Mouse (Mus musculus) ES-E14 (cell line): ENCODE data around the gene Fdx1l. TPM values are rescaled to one million over a fixed set of nuclear protein-coding genes. Genes with fewer than 3 reads are reported as not detected.
A peak's percentile ranks its signal among the peaks of the same experiment; 100 is the strongest.

Experiments used
- DNase-seq: peaks from one replicate; pipeline ENCODE4 v3.0.0-alpha.2; 2013; ENCODE audit warnings: low read depth, low spot score
- H3K27ac ChIP-seq: 2 replicates; pipeline ENCODE4 v1.5.1; 2012; ENCODE audit warnings: low read depth, mild to moderate bottlenecking, low read length, moderate library complexity, mixed read lengths; ENCODE audit not compliant: poor library complexity, insufficient read depth, severe bottlenecking
- H3K36me3 ChIP-seq: 2 replicates; pipeline ENCODE4 v1.6.1; 2012; ENCODE audit warnings: mild to moderate bottlenecking, low read length, moderate library complexity, mixed read lengths; ENCODE audit not compliant: control insufficient read depth, poor library complexity, insufficient read depth, severe bottlenecking
- H3K4me1 ChIP-seq, 2 experiments: fragments of 150-350 bp in 1 of 2; sonication (generic) in 1 of 2; 2 replicates each; pipeline ENCODE4 v1.6.1; 2012; ENCODE audit warnings: low read length in 2 of 2, mild to moderate bottlenecking in 1 of 2, mixed read lengths in 1 of 2; ENCODE audit not compliant: control insufficient read depth in 2 of 2, insufficient read depth in 2 of 2, poor library complexity in 1 of 2
- H3K4me3 ChIP-seq, 2 experiments: fragments of 150-350 bp in 1 of 2; sonication (generic) in 1 of 2; 2 replicates each; pipeline ENCODE4 v1.5.1; 2012; ENCODE audit warnings: low read length in 2 of 2, low read depth in 1 of 2, mild to moderate bottlenecking in 1 of 2, mixed read lengths in 1 of 2; ENCODE audit not compliant: insufficient read depth in 1 of 2, poor library complexity in 1 of 2, severe bottlenecking in 1 of 2
- H3K9ac ChIP-seq: 2 replicates; pipeline ENCODE4 v1.6.1; 2012; ENCODE audit warnings: low read depth, mild to moderate bottlenecking, low read length, mixed read lengths; ENCODE audit not compliant: poor library complexity, insufficient read depth, severe bottlenecking
- H3K9me3 ChIP-seq: fragments of 150-350 bp; sonication (generic); 2 replicates; pipeline ENCODE4 v1.6.1; 2012; ENCODE audit warnings: low read depth, mild to moderate bottlenecking, low read length; ENCODE audit not compliant: control insufficient read depth, insufficient read depth
- CHD2 ChIP-seq: IDR thresholded peaks from 2 replicates; pipeline ENCODE4 v1.6.1; 2014; ENCODE audit warnings: mild to moderate bottlenecking, low read depth, low read length, inconsistent platforms
- HCFC1 ChIP-seq: IDR thresholded peaks from 2 replicates; pipeline ENCODE4 v1.6.1; 2012; ENCODE audit warnings: low read length, inconsistent platforms, borderline replicate concordance; ENCODE audit not compliant: insufficient read depth
- MAFK ChIP-seq: IDR thresholded peaks from 2 replicates; pipeline ENCODE4 v1.6.1; 2014; ENCODE audit warnings: mild to moderate bottlenecking, low read depth, low read length, inconsistent platforms; ENCODE audit not compliant: insufficient read depth
- ZC3H11A ChIP-seq: IDR thresholded peaks from 2 replicates; pipeline ENCODE4 v1.6.1; 2012; ENCODE audit warnings: low read depth, mild to moderate bottlenecking, inconsistent platforms, low read length, borderline replicate concordance
- ZNF384 ChIP-seq: IDR thresholded peaks from 2 replicates; pipeline ENCODE4 v1.6.1; 2012; ENCODE audit warnings: low read depth, low read length, inconsistent platforms
- in situ Hi-C, 2 experiments: fragments of 600-800 bp; cut with MboI; formaldehyde crosslinking; loops; one replicate each; pipeline ENCODE4 v1.15.1; 2025; ENCODE audit warnings: low sequenced_read_pairs in 2 of 2, inconsistent platforms in 1 of 2; ENCODE audit not compliant: unreplicated experiment in 2 of 2
- total RNA-seq: library from RNA; depleted of rRNA; stranded (reverse); fragments of 300-350 nt; gene quantifications from 2 replicates; pipeline ENCODE4 v1.2.3, GENCODE M21; 2012

Gene Fdx1l
- total RNA-seq, 1 experiment, result 46.0 TPM

GRCm38 (mm10) chr9:21091707-21092320 is 18.4 kb upstream of the Fdx1l start, which contains the start of the genes Gm38431 and Raver1:
TSS of gene Gm38431 (minus strand) at chr9:21091997.
TSS of gene Raver1 (minus strand) at chr9:21092008.
- TF ChIP-seq ZNF384, result no peak
- peak; percentile 73; the same call in 1 of the 2 replicates for TF ChIP-seq HCFC1
- TF ChIP-seq CHD2, result peak; percentile 82
- TF ChIP-seq ZC3H11A, result no peak
- TF ChIP-seq MAFK, result no peak
- H3K4me1 ChIP-seq, result peaks cover 2 to 6% of the 10 kb centered on the region in 2 experiments; a peak in 3 of 4 replicates
- H3K9me3 ChIP-seq, result no peaks in the 10 kb centered on the region
- peak within 1 kb of the TSS; percentile 87 to 93 for H3K4me3 ChIP-seq
- peaks cover 35% of the 10 kb centered on the region for H3K36me3 ChIP-seq
- in situ Hi-C loops, result no loop called here
- peak within 1 kb of the TSS; percentile 98 for H3K9ac ChIP-seq
- H3K27ac ChIP-seq, result peak within 1 kb of the TSS; percentile 96
- DNase-seq, result peak; percentile 99

- H3K27ac ChIP-seq, result peak overlapping the region; percentile 96
- DNase-seq, result no peak
- H3K9me3 ChIP-seq, result no peaks in the 10 kb centered on the region
- H3K4me3 ChIP-seq, result peak overlapping the region; percentile 87 to 93
- in situ Hi-C loops, result no loop called here
- H3K36me3 ChIP-seq, result peaks cover 41% of the 10 kb centered on the region
- H3K9ac ChIP-seq, result peak overlapping the region; percentile 98
- TF ChIP-seq ZNF384 (0 out of 2 replicates have a peak, but pooled peaks have one; percentile 13), MAFK (no peak), CHD2 (no peak)
- peaks cover 2 to 6% of the 10 kb centered on the region in 2 experiments; a peak in 3 of 4 replicates for H3K4me1 ChIP-seq
These were observed 17.7 kb upstream of the Fdx1l start for GRCm38 (mm10) chr9:21090972-21091706.

- in situ Hi-C loops, result no loop called here
- Histone ChIP-seq H3K9me3 (no peaks in the 10 kb centered on the region), H3K9ac (peak overlapping the region; percentile 98; the same call in 1 of the 2 replicates), H3K27ac (no peak overlapping the region), H3K4me3 (peak overlapping the region; percentile 87 to 93), H3K36me3 (peaks cover 46% of the 10 kb centered on the region), H3K4me1 (peaks cover 2 to 4% of the 10 kb centered on the region in 2 experiments; a peak in 3 of 4 replicates)
- no peak for DNase-seq
- TF ChIP-seq ZNF384, result no peak
- TF ChIP-seq ZC3H11A, result no peak
These were observed 17.1 kb upstream of the Fdx1l start for GRCm38 (mm10) chr9:21090537-21090936.

DNA sequence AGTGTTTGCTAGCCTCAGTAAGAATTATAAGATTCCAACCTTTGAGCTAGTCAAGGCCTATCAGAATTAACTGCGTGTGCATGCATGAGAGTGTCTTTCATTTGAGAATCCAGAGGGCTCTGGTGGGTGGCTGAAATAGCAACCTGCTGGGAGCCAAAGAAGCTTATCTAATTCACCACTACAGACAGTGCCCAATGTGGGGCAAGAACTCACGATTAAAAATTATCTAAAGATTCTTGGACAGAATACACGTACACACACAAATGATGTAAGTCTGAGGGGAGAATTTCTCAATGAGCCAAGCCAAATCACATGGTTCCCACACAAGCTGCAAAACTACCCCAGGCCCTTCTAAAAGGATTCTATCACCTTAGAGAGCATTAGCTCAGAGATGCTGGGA is 9.9 kb upstream of the Fdx1l start:
- in situ Hi-C loops, result no loop called here
- no peaks in the 10 kb centered on the region for H3K4me1 ChIP-seq
- H3K27ac ChIP-seq, result no peak overlapping the region
- no peak overlapping the region for H3K4me3 ChIP-seq
- peaks cover 71% of the 10 kb centered on the region for H3K36me3 ChIP-seq
- no peaks in the 10 kb centered on the region for H3K9me3 ChIP-seq
- no peak overlapping the region for H3K9ac ChIP-seq
- no peak for DNase-seq
- TF ChIP-seq HCFC1 (no peak), ZNF384 (no peak), CHD2 (no peak), MAFK (no peak), ZC3H11A (no peak)
